Comparison of ENCODE assay signal across 12 mouse cellular contexts in genomic region chr2:110314509-110315155, GRCm38 (mm10). TPM values are rescaled to one million over a fixed set of nuclear protein-coding genes. Genes with fewer than 3 reads are reported as not detected.
DNase-seq lines count a peak whose midpoint lies in the region; ATAC-seq and TF ChIP-seq lines count a peak whose summit lies in the region.
"Had no signal": no experiment of that assay in that cellular context is flagged by ENCODE, and none has a peak within 500 bp of the region (broad histone marks: within the 10 kb centered on the region; RNA-seq: fewer than 3 reads in every experiment).

Bbox1 (minus strand) TSS chr2:110314560.

- peaks cover 4% of the 10 kb centered on the region; the same call in 1 of the 2 replicates for H3K4me1 ChIP-seq in kidney, adult 2 months (ENCODE audit: control insufficient read depth, insufficient read depth, low read length)
- H3K4me1 ChIP-seq in lung, postnatal 0 days (ENCODE audit: insufficient read depth, low read depth, low read length) = no peaks in the 10 kb centered on the region

- no peak within 1 kb of the TSS for H3K4me3 ChIP-seq in kidney, adult 2 months (ENCODE audit: insufficient read depth, low read depth, low read length)
- no peak within 1 kb of the TSS for H3K4me3 ChIP-seq in lung, postnatal 0 days (ENCODE audit: low read depth, low read length)
- H3K4me3 ChIP-seq: limb, embryonic 13.5 days had no signal

- no peak for TF ChIP-seq EP300 in lung, postnatal 0 days (IDR thresholded peaks at IDR 0.05)

- no peak within 1 kb of the TSS for H3K9ac ChIP-seq in lung, postnatal 0 days (replicated peaks; ENCODE audit: low read depth)
- H3K9ac ChIP-seq: limb, embryonic 13.5 days had no signal

- no peaks in the 10 kb centered on the region for H3K36me3 ChIP-seq in kidney, adult 2 months (ENCODE audit: control insufficient read depth, insufficient read depth, low read length)
- H3K36me3 ChIP-seq in lung, postnatal 0 days (ENCODE audit: insufficient read depth, low read length) = no peaks in the 10 kb centered on the region
- H3K36me3 ChIP-seq: limb, embryonic 13.5 days had no signal

- H3K9me3 ChIP-seq in lung, postnatal 0 days (ENCODE audit: low read length) = no peaks in the 10 kb centered on the region
- H3K9me3 ChIP-seq: limb, embryonic 13.5 days had no signal

- peak; percentile 14 for DNase-seq in kidney, adult 2 months
- DNase-seq in kidney, postnatal 14 days = no peak
- DNase-seq in cerebellum, adult 11-12 months = peak; percentile 14
- DNase-seq in fat pad, adult 2 months (ENCODE audit: extremely low read depth, low read depth, low spot score) = peak; percentile 96
- peak; percentile 12 for DNase-seq in lung, postnatal 0 days (ENCODE audit: low spot score)
- no peak for DNase-seq in layer of hippocampus, adult 11-12 months (ENCODE audit: low spot score)

- no peak for TF ChIP-seq CTCF in kidney, adult 2 months (conservative IDR thresholded peaks at IDR 0.05; ENCODE audit: insufficient read depth, insufficient read length, low read depth, low read length)
- no peak for TF ChIP-seq CTCF in lung, postnatal 0 days (IDR thresholded peaks at IDR 0.05)

- TF ChIP-seq POLR2A in kidney, adult 2 months (IDR thresholded peaks at IDR 0.05; ENCODE audit: low read depth, low read length) = no peak

- no peak; the same call in 1 of the 2 replicates for ATAC-seq in lung, postnatal 0 days
- no peak for ATAC-seq in monocyte, adult 5-6 weeks (replicated peaks; ENCODE audit: insufficient number of reproducible peaks, low FRiP score, low TSS enrichment, poor library complexity, severe bottlenecking)
- no peak for ATAC-seq in granulocyte monocyte progenitor cell, adult 5-6 weeks (replicated peaks; ENCODE audit: poor library complexity, severe bottlenecking)

- no peaks in the 10 kb centered on the region for H3K27me3 ChIP-seq in kidney, adult 2 months (replicated peaks; ENCODE audit: control insufficient read depth, insufficient read depth, low read length)
- no peaks in the 10 kb centered on the region for H3K27me3 ChIP-seq in lung, postnatal 0 days (replicated peaks; ENCODE audit: insufficient read depth, low read length)
- H3K27me3 ChIP-seq: limb, embryonic 13.5 days had no signal

- H3K4me2 ChIP-seq in lung, postnatal 0 days (replicated peaks; ENCODE audit: low read depth, low read length) = no peak within 1 kb of the TSS
- H3K4me2 ChIP-seq: limb, embryonic 13.5 days had no signal

- 65% methylated on average over 6 of the region's 6 CpGs for WGBS in kidney, adult 2 months
- WGBS in lung, postnatal 0 days = 58% methylated on average over 6 of the region's 6 CpGs

- no peak within 1 kb of the TSS for H3K27ac ChIP-seq in kidney, adult 2 months (ENCODE audit: insufficient read depth, low read depth, low read length)
- H3K27ac ChIP-seq in lung, postnatal 0 days (ENCODE audit: low read length) = no peak within 1 kb of the TSS
- H3K27ac ChIP-seq: limb, embryonic 13.5 days had no signal

RNA-seq across cellular contexts. Expression of gene Bbox1, which starts in this region (rescaled TPM):
- polyA plus RNA-seq in kidney, adult 2 months (2012; rRNA removed) = 1.0 and 1.3 TPM in 2 replicates
- 1.1 and 1.8 TPM in 2 replicates for polyA plus RNA-seq in lung, postnatal 0 days (2015; fragmentation: Nextera tagmentation; extraction: Ambion mirVana)
- total RNA-seq in monocyte, adult 5-6 weeks (2017) = not detected in 3 replicates
- total RNA-seq in granulocyte monocyte progenitor cell, adult 5-6 weeks (2014; fragmentation: Nextera tagmentation) = not detected in 2 replicates
- total RNA-seq in granulocyte monocyte progenitor cell, adult 5-6 weeks (2017) = not detected in 2 replicates
- total RNA-seq: hematopoietic stem cell, adult 5-6 weeks; MEL; neutrophil, adult 5-6 weeks had no signal

Comparison
In these comparisons a context has a peak if more than half of its experiments do, and no peak if none do; other contexts are left out.
1. DNase-seq: peak in kidney, adult 2 months (single experiment), cerebellum, adult 11-12 months (single experiment), fat pad, adult 2 months (single experiment) and lung, postnatal 0 days (single experiment); none in kidney, postnatal 14 days (single experiment) and layer of hippocampus, adult 11-12 months (single experiment).